Mouse (Mus musculus) forebrain, postnatal 0 days (tissue): ENCODE measurements at regions not wholly inside any gene's neighbourhood (a gene's known extent, or its start where the extent isn't known, plus 50 kb on each side); places are given as distances from the start of the nearest gene placed in this dataset.
"Not testable (repeated sequence)": the region's sequence is repeated elsewhere in the genome, so short reads cannot be mapped to it uniquely, and the experiment has no call there.

Source experiments
- ATAC-seq: fragments of 200-750 bp; cut with Nextera tagmentation; 2 replicates; pipeline ENCODE4 v1.8.0; 2017; ENCODE audit warnings: mild to moderate bottlenecking, moderate library complexity
- DNase-seq: peaks from one replicate; pipeline ENCODE4 v3.0.0-alpha.2; 2015
- H3K27ac ChIP-seq: fragments of 300-500 bp; sonication (generic); 2 replicates; pipeline ENCODE4 v1.5.1; 2014; ENCODE audit warnings: low read depth, mild to moderate bottlenecking, antibody characterized with exemption, low read length, moderate library complexity, mixed read lengths
- H3K27me3 ChIP-seq: fragments of 300-500 bp; sonication (generic); 2 replicates; pipeline ENCODE4 v1.6.1; 2014; ENCODE audit warnings: mild to moderate bottlenecking, low read length, mixed read lengths; ENCODE audit not compliant: insufficient read depth
- H3K36me3 ChIP-seq: fragments of 300-500 bp; sonication (generic); 2 replicates; pipeline ENCODE4 v1.6.1; 2014; ENCODE audit warnings: mild to moderate bottlenecking, moderate library complexity; ENCODE audit not compliant: insufficient read depth
- H3K4me1 ChIP-seq: fragments of 300-500 bp; sonication (generic); 2 replicates; pipeline ENCODE4 v1.6.1; 2014; ENCODE audit warnings: antibody characterized with exemption; ENCODE audit not compliant: insufficient read depth
- H3K4me2 ChIP-seq: fragments of 300-500 bp; sonication (generic); 2 replicates; pipeline ENCODE4 v1.6.1; 2014; ENCODE audit warnings: low read depth, mild to moderate bottlenecking, moderate library complexity
- H3K4me3 ChIP-seq: fragments of 300-500 bp; sonication (generic); 2 replicates; pipeline ENCODE4 v1.5.1; 2014; ENCODE audit warnings: low read depth, low read length, mixed read lengths
- H3K9ac ChIP-seq: fragments of 300-500 bp; sonication (generic); 2 replicates; pipeline ENCODE4 v1.6.1; 2014; ENCODE audit warnings: mild to moderate bottlenecking
- H3K9me3 ChIP-seq: fragments of 300-500 bp; sonication (generic); 2 replicates; pipeline ENCODE4 v1.6.1; 2016; ENCODE audit warnings: low read length
- CTCF ChIP-seq: sonication (generic); IDR thresholded peaks from 2 replicates; pipeline ENCODE4 v1.5.1; 2016; ENCODE audit warnings: antibody characterized with exemption, control low read depth, low read depth
- WGBS: fragments of 180-500 bp; shearing (Covaris S2); extraction: QIAGEN DNeasy Blood & Tissue Kit; methylation state at CpG from one replicate; pipeline ENCODE4 v1.1.7; 2014; 5-methylcytosine and 5-hydroxymethylcytosine counted together

GRCm38 (mm10) chr7:60386957-60387356, 246.9 kb upstream of the Snrpn start:
- not testable (repeated sequence) for H3K27me3 ChIP-seq, H3K4me2 ChIP-seq, H3K36me3 ChIP-seq, H3K4me1 ChIP-seq, ATAC-seq, H3K9me3 ChIP-seq, H3K27ac ChIP-seq, H3K9ac ChIP-seq, H3K4me3 ChIP-seq
- peak; percentile 23 for DNase-seq
- 6% methylated on average over 5 of the region's 5 CpGs for WGBS
- peak; percentile 60 for TF ChIP-seq CTCF

- H3K27ac ChIP-seq, H3K4me1 ChIP-seq, DNase-seq, H3K9me3 ChIP-seq, H3K36me3 ChIP-seq, H3K4me3 ChIP-seq, H3K9ac ChIP-seq, H3K27me3 ChIP-seq, H3K4me2 ChIP-seq, ATAC-seq: not testable (repeated sequence)
- WGBS: 19% methylated on average over 3 of the region's 3 CpGs
- TF ChIP-seq CTCF: peak; percentile 11; the same call in 1 of the 2 replicates
These were observed 234.0 kb upstream of the Snrpn start for GRCm38 (mm10) chr7:60374001-60374400.

GRCm38 (mm10) chr7:60352206-60352605, 212.2 kb upstream of the Snrpn start:
- not testable (repeated sequence) for DNase-seq, ATAC-seq, H3K4me2 ChIP-seq, H3K9me3 ChIP-seq, H3K27ac ChIP-seq, H3K4me1 ChIP-seq, H3K4me3 ChIP-seq, H3K36me3 ChIP-seq, H3K27me3 ChIP-seq, H3K9ac ChIP-seq
- 79% methylated on average over 2 of the region's 2 CpGs for WGBS
